Mouse (Mus musculus): ENCODE measurements around the gene Spaca1. TPM values are rescaled to one million over a fixed set of nuclear protein-coding genes. Genes with fewer than 3 reads are reported as not detected.
"Not testable (repeated sequence)": the region's sequence is repeated elsewhere in the genome, so short reads cannot be mapped to it uniquely, and the experiment has no call there.

Gene Spaca1
- total RNA-seq (2015) (0.59 TPM in 1 of 2 replicates, not detected in the other), total RNA-seq (2017) (1.1 and 2.1 TPM in 2 replicates)

DNA sequence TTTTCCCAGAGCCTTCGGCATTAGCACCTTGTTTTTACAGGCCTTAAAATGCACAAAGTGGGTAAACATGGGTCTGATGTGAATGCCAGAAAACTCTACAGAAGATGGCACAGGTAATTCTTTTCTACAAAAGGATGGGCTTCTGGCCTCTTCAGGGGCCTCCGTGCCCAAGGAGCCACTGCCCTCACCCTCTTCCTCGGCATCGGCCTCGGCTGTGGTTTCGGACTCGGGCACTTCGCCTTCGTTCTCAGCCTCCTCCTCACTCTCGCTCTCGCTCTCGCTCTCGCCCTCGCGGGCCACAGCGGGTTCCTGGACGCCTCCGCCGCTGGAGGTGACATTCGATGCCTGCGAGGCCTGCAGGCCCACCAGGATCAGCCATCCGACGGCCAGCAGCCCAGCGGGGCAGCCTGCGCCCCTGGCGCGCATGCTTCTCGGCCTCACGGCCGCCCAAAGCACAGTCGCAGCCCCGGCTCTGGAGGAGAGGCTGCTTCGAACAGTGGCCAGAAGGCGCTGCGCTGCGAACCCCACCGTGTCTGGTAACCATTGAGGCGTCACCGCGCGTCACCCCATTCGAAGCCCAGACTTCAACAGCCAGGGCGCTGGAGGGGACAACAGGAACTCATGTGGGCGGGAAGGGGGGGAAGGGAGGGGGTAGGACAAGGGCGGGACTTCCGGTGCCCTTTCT is at the start of gene Spaca1:
Gene Spaca1, minus strand, starts transcription at position 621 of the 685 bp plus-strand sequence.
- ATAC-seq (replicated peaks; ENCODE audit: poor library complexity): 0 out of 2 replicates have a peak, but pooled peaks have one; percentile 14

- not testable (repeated sequence) for ATAC-seq (replicated peaks; ENCODE audit: poor library complexity)
Measured at GRCm38 (mm10) chr4:34087286-34087685, 37.3 kb upstream of the Spaca1 start.

- ATAC-seq (replicated peaks; ENCODE audit: poor library complexity): no peak
Measured at GRCm38 (mm10) chr4:34081064-34081463, 31.1 kb upstream of the Spaca1 start.

DNA sequence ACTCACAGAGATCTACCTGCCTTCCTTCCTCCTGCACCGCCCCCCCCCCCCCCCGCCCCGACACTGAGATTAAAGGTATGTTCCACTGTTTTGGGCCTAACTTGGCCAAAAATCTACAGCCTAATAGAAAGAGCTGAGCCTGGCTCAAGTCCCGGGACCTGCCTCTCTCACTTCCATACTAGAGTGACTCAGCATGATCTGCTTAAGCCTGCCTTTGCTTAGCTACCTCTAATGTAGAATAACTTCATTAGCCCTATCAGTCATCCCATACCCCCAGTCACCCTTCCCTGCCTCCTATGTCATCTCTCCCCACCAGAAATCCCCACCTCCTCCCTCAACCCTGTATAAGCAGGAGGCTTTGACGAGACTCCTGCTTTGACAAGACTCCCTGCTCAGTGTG is 19.0 kb upstream of the Spaca1 start:
- peak; percentile 54 for ATAC-seq (replicated peaks; ENCODE audit: poor library complexity)

DNA sequence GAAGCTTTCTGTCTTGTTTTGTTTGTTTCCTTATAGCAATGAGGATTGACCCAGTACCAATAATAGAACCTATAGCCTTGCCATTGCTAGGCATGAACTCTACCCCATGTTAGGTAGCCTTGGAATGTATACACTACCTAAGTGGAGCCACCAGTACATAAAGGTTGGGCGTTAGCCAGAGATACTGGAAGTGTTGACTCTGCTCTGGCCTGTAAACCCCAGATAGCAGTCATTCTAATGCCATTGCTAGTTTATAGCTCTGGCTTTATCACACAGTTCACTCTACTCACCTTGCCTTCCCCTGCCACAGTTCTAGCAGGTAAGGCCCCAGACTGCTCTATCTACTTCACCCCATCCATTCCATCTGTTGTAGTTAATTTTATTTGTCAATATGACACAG is 8.3 kb upstream of the Spaca1 start:
- ATAC-seq (replicated peaks; ENCODE audit: poor library complexity): no peak

GRCm38 (mm10) chr4:34026771-34027170 is 23.2 kb downstream of the Spaca1 start:
- ATAC-seq (replicated peaks; ENCODE audit: poor library complexity): no peak

- no peak for ATAC-seq (replicated peaks; ENCODE audit: poor library complexity)
Measured at GRCm38 (mm10) chr4:34021456-34021855, 28.5 kb downstream of the Spaca1 start.

- no peak for ATAC-seq (replicated peaks; ENCODE audit: poor library complexity)
Measured at GRCm38 (mm10) chr4:33996382-33996781, 53.6 kb downstream of the Spaca1 start.

- no peak for ATAC-seq (replicated peaks; ENCODE audit: poor library complexity)
Measured at GRCm38 (mm10) chr4:33992687-33993086, 57.3 kb downstream of the Spaca1 start.

DNA sequence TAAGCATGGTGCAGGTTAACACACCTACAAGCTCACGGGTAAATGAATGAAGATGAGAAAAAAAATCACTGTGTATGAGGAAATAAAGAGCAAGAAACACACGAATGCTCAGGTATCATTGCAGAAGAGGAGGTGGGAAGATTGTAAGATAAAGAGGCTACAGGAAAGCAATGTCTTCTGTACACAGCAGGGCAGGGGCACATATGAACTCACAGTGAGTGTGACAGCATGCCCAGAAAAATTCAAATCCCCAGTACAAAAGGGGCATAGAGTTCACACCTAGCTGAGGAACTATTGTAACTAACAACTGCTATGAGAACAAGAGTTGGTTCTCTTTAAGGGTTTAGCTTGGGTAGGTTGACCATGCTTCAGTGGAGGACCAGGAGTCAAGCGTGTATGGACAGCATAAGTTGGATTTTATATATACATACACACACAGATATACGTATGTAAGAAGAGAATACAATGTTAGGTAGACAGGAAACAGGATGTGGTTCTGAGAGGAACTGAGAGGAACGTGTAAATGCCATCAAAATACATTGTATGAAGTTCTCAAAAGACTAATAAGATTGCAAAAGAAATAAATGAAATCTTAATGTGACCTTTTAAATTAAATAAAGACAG is 61.4 kb downstream of the Spaca1 start:
- no peak for ATAC-seq (replicated peaks; ENCODE audit: poor library complexity)

Other genes starting within 250 kb of the Spaca1 start
- gene Cnr1, start 125.6 kb downstream of the Spaca1 start, total RNA-seq (2015): not detected in 2 replicates
- not detected in 2 replicates for gene Cnr1, start 125.6 kb downstream of the Spaca1 start, total RNA-seq (2017)